Mouse (Mus musculus) embryonic fibroblast, embryonic 13.5 days (primary cell): Measurements from ENCODE around the gene Mamdc2.

Experiments used
- CTCF ChIP-seq: IDR thresholded peaks from 2 replicates; pipeline ENCODE4 v1.5.1; 2011; ENCODE audit warnings: mild to moderate bottlenecking, control low read depth, low read length, moderate library complexity, borderline replicate concordance; ENCODE audit not compliant: insufficient read depth
- POLR2A ChIP-seq: IDR thresholded peaks from 2 replicates; pipeline ENCODE4 v1.6.1; 2011; ENCODE audit warnings: low read depth, mild to moderate bottlenecking, control low read depth, low read length, moderate library complexity

GRCm38 (mm10) chr19:23281911-23282660, 166.2 kb downstream of the Mamdc2 start:
- no peak for TF ChIP-seq POLR2A
- TF ChIP-seq CTCF, result no peak
